19 mouse cellular contexts compared by ENCODE assay signal in genomic region chr6:108509320-108509719, GRCm38 (mm10).
A peak's percentile ranks its signal among the peaks of the same experiment; 100 is the strongest.
DNase-seq lines count a peak whose midpoint lies in the region; ATAC-seq and TF ChIP-seq lines count a peak whose summit lies in the region.
"Had no signal": no experiment of that assay in that cellular context is flagged by ENCODE, and none has a peak within 500 bp of the region (broad histone marks: within the 10 kb centered on the region; RNA-seq: fewer than 3 reads in every experiment).

No protein-coding gene starts in this region.

- ATAC-seq in kidney, embryonic 16.5 days (ENCODE audit: low FRiP score, low TSS enrichment) = 0 out of 2 replicates have a peak, but pooled peaks have one; percentile 20
- ATAC-seq in lung, embryonic 15.5 days (ENCODE audit: borderline replicate concordance, extremely low read depth, low FRiP score, low TSS enrichment) = no peak
- ATAC-seq: forebrain, embryonic 16.5 days; hindbrain, embryonic 16.5 days; inflammation-experienced regulatory T-cells, adult 6 months had no signal

- DNase-seq in gastrocnemius, adult 2 months = peak; percentile 57
- no peak for DNase-seq in gastrocnemius, postnatal 10 days
- no peak for DNase-seq in kidney, postnatal 14 days
- DNase-seq in lung, postnatal 25 days (ENCODE audit: low spot score) = no peak
- DNase-seq in adrenal gland, adult 18-20 months (ENCODE audit: low spot score in 2 of 2) = no peak
- DNase-seq: adrenal gland, postnatal 10 days; cerebellum, adult 18-20 months; cerebellum, postnatal 14 days; embryo, embryonic 11 days; heart, postnatal 4 days had no signal

- no peaks in the 10 kb centered on the region for H3K9me3 ChIP-seq in kidney, embryonic 16.5 days (ENCODE audit: low read length)
- no peaks in the 10 kb centered on the region for H3K9me3 ChIP-seq in lung, embryonic 15.5 days
- H3K9me3 ChIP-seq: embryonic facial prominence, embryonic 15.5 days; forebrain, embryonic 12.5 days; heart, embryonic 12.5 days; hindbrain, embryonic 12.5 days had no signal

- H3K27ac ChIP-seq in gastrocnemius, adult 2 months = peak overlapping the region; percentile 12; the same call in 1 of the 2 replicates
- H3K27ac ChIP-seq in kidney, embryonic 16.5 days (ENCODE audit: low read length) = no peak overlapping the region
- H3K27ac ChIP-seq in lung, embryonic 15.5 days = 0 out of 2 replicates have a peak overlapping the region, but pooled peaks have one; percentile 1
- H3K27ac ChIP-seq: embryonic facial prominence, embryonic 15.5 days; forebrain, embryonic 12.5 days; hindbrain, embryonic 12.5 days had no signal

- WGBS in kidney, embryonic 16.5 days = 52% methylated on average over 2 of the region's 2 CpGs
- 36% methylated on average over 2 of the region's 2 CpGs for WGBS in lung, embryonic 15.5 days

- H3K9ac ChIP-seq in kidney, embryonic 16.5 days (replicated peaks; ENCODE audit: low read length) = no peak overlapping the region
- H3K9ac ChIP-seq in lung, embryonic 15.5 days = no peak overlapping the region
- H3K9ac ChIP-seq: embryonic facial prominence, embryonic 15.5 days; forebrain, embryonic 12.5 days; heart, embryonic 12.5 days; hindbrain, embryonic 12.5 days had no signal

- no peaks in the 10 kb centered on the region for H3K27me3 ChIP-seq in kidney, embryonic 16.5 days (ENCODE audit: insufficient read depth, low read length)
- H3K27me3 ChIP-seq in lung, embryonic 15.5 days = no peaks in the 10 kb centered on the region
- H3K27me3 ChIP-seq: embryonic facial prominence, embryonic 15.5 days; forebrain, embryonic 12.5 days; heart, embryonic 12.5 days; hindbrain, embryonic 12.5 days had no signal

- no peak overlapping the region for H3K4me3 ChIP-seq in gastrocnemius, adult 2 months
- H3K4me3 ChIP-seq in kidney, embryonic 16.5 days (ENCODE audit: low read length) = no peak overlapping the region
- no peak overlapping the region for H3K4me3 ChIP-seq in lung, embryonic 15.5 days
- H3K4me3 ChIP-seq: embryonic facial prominence, embryonic 15.5 days; forebrain, embryonic 12.5 days; heart, embryonic 12.5 days; hindbrain, embryonic 12.5 days had no signal

- H3K36me3 ChIP-seq in kidney, embryonic 16.5 days (ENCODE audit: insufficient read depth, low read length) = peaks cover 20% of the 10 kb centered on the region; the same call in 1 of the 2 replicates
- H3K36me3 ChIP-seq in lung, embryonic 15.5 days = 0 out of 2 replicates have a peak, but pooled peaks cover 5% of the 10 kb centered on the region
- H3K36me3 ChIP-seq: embryonic facial prominence, embryonic 15.5 days; forebrain, embryonic 12.5 days; hindbrain, embryonic 12.5 days had no signal

- intact Hi-C loops in gastrocnemius, adult 2 months (cut with DNase I) = loop anchor here (1.0 kb wide), 1 partner anchor 14 kb away; no protein-coding TSS in a partner anchor

- TF ChIP-seq CTCF in gastrocnemius, adult 2 months (IDR thresholded peaks at IDR 0.05) = no peak

- no peak overlapping the region for H3K4me2 ChIP-seq in kidney, embryonic 16.5 days (replicated peaks; ENCODE audit: low read depth, low read length)
- no peak overlapping the region for H3K4me2 ChIP-seq in lung, embryonic 15.5 days
- H3K4me2 ChIP-seq: embryonic facial prominence, embryonic 15.5 days; forebrain, embryonic 12.5 days; heart, embryonic 12.5 days; hindbrain, embryonic 12.5 days had no signal

- H3K4me1 ChIP-seq in kidney, embryonic 16.5 days (ENCODE audit: insufficient read depth, low read length) = peaks cover 23% of the 10 kb centered on the region
- H3K4me1 ChIP-seq in lung, embryonic 15.5 days = peaks cover 30% of the 10 kb centered on the region
- H3K4me1 ChIP-seq: embryonic facial prominence, embryonic 15.5 days; forebrain, embryonic 12.5 days; hindbrain, embryonic 12.5 days had no signal
